ENCODE assay signal across 24 mouse cellular contexts in the genomic region with DNA sequence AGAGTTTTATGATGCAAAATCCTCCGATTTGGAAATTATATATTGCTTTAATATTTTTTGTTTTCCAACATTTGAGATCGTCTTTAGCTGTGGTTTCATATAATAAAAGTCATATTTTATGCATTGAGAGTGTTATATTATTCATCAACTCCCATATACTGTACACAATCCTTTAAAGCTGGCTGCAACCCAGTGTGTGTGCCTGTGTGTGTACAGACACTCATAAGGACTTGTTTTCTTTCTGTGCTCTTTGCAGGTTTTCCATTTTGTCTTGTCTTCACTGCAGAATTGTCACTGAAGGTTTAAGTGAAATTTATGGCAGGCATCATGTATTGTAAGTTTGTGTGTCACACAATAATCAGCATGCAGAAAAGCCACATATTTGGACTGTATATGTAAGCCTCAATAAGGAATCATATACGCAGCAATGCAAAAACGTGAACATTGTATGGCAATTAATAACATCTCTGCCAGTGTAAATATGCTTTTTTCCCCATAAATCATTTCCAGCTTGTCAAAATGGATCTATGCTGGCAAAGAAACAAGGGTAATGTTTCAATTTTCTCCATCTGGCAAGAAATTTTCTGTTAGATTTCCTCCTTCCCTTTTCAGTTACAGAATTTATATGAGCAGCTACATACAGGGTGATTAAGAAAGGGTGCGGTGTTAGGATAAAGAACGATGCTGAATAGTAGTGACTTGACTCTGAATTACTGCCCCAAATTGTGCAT.
"Had no signal": no experiment of that assay in that cellular context is flagged by ENCODE, and none has a peak within 500 bp of the region (broad histone marks: within the 10 kb centered on the region; RNA-seq: fewer than 3 reads in every experiment).

No protein-coding gene starts in this region.

- H3K9ac ChIP-seq: limb, embryonic 13.5 days; liver, embryonic 12.5 days; liver, embryonic 15.5 days; lung, embryonic 15.5 days; midbrain, embryonic 15.5 days; neural tube, embryonic 12.5 days; neural tube, embryonic 15.5 days had no signal

- H3K9me3 ChIP-seq: limb, embryonic 10.5 days; limb, embryonic 13.5 days; liver, embryonic 12.5 days; liver, embryonic 15.5 days; lung, embryonic 15.5 days; midbrain, embryonic 15.5 days; neural tube, embryonic 12.5 days; neural tube, embryonic 15.5 days had no signal

- H3K36me3 ChIP-seq: limb, embryonic 10.5 days; limb, embryonic 13.5 days; liver, embryonic 12.5 days; liver, embryonic 15.5 days; lung, embryonic 15.5 days; midbrain, embryonic 15.5 days; neural tube, embryonic 12.5 days; neural tube, embryonic 15.5 days had no signal

- H3K4me2 ChIP-seq: limb, embryonic 13.5 days; liver, embryonic 12.5 days; liver, embryonic 15.5 days; lung, embryonic 15.5 days; midbrain, embryonic 11.5 days; midbrain, embryonic 15.5 days; neural tube, embryonic 12.5 days; neural tube, embryonic 15.5 days had no signal

- ATAC-seq: liver, embryonic 12.5 days; midbrain, embryonic 15.5 days had no signal

- H3K4me3 ChIP-seq: limb, embryonic 10.5 days; limb, embryonic 13.5 days; liver, embryonic 12.5 days; liver, embryonic 15.5 days; lung, embryonic 15.5 days; megakaryocyte, embryonic 14.5 days; midbrain, embryonic 15.5 days; neural tube, embryonic 12.5 days; neural tube, embryonic 15.5 days had no signal

- H3K27me3 ChIP-seq: limb, embryonic 13.5 days; liver, embryonic 12.5 days; liver, embryonic 15.5 days; lung, embryonic 15.5 days; megakaryocyte, embryonic 14.5 days; midbrain, embryonic 15.5 days; neural tube, embryonic 12.5 days; neural tube, embryonic 15.5 days had no signal

- H3K4me1 ChIP-seq: limb, embryonic 13.5 days; liver, embryonic 12.5 days; liver, embryonic 15.5 days; lung, embryonic 15.5 days; megakaryocyte, embryonic 14.5 days; midbrain, embryonic 15.5 days; neural tube, embryonic 12.5 days; neural tube, embryonic 15.5 days had no signal

- DNase-seq: kidney, postnatal 10 days; kidney, postnatal 36 days; layer of hippocampus, adult 9-11 months; liver; lung, adult 18-20 months; lung, postnatal 10 days; lung, postnatal 36 days; right cerebral cortex, adult 18-20 months; right cerebral cortex, postnatal 14 days; right cerebral cortex, postnatal 4 days; thymus, adult 2 months; thymus, postnatal 14 days; thymus, postnatal 4 days had no signal

- H3K27ac ChIP-seq: limb, embryonic 10.5 days; limb, embryonic 13.5 days; liver, embryonic 12.5 days; liver, embryonic 15.5 days; lung, embryonic 15.5 days; midbrain, embryonic 15.5 days; neural tube, embryonic 12.5 days; neural tube, embryonic 15.5 days; stomach, postnatal 0 days had no signal
